In the genomic region with DNA sequence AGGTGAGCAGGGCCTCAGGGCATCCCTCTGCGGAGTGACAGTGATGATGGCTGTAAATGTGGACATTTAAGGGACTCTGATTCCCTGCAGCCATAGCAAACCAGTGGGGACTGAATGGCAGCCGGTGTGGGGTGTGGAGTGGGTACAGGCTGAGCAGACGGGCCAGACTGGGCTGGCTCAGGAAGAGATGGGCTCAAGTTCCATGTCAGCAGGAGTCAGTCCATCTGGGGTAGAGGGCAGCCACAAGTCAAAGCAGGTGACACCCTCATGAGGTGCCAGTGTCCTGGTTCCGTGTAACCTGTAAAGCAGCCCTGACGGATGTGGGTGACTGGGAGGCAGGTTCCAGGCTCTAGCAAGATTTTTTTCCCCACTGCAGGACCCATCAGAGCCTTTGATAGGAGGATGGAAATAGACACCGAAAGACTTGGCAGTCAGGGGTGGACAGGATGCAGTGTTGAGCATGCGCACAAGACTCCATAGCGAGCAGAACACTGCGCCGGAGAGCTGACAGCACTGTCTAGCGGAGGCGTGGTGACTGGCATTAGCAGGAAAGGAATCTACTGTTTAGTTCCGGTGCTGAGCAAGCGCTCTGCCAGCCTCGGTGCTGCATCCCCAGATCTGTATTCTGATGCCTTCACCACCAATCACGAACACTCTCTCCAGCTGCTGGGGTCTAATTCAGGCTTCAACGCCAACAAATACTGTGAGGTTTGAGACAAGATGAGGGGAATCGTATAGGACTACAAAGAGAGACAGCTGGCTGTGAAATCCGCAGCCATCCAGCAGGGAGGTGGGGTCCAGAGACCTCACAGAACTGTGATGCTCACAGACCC, we compare ENCODE assay signal across 8 mouse cellular contexts. TPM values are rescaled to one million over a fixed set of nuclear protein-coding genes. Genes with fewer than 3 reads are reported as not detected.
DNase-seq lines count a peak whose midpoint lies in the region; ATAC-seq and TF ChIP-seq lines count a peak whose summit lies in the region.

No protein-coding gene starts in this region.

- peak; percentile 23 for DNase-seq in ES-CJ7 (ENCODE audit: low read depth, low spot score)
- peak; percentile 91 for DNase-seq in cerebellum, postnatal 14 days
- DNase-seq in frontal cortex, postnatal 36 days (ENCODE audit: low spot score in 2 of 2), result peak; percentile 87 to 93
- DNase-seq in layer of hippocampus, postnatal 10 days (ENCODE audit: low spot score in 2 of 2), result peak; percentile 74 to 83
- peak; percentile 84 for DNase-seq in lung, embryonic 14.5 days
- DNase-seq in testis, postnatal 14 days (ENCODE audit: low spot score), result peak; percentile 50

- no peaks in the 10 kb centered on the region for H3K36me3 ChIP-seq in hindbrain, embryonic 13.5 days
- no peaks in the 10 kb centered on the region for H3K36me3 ChIP-seq in lung, embryonic 14.5 days (ENCODE audit: insufficient read depth)
- H3K36me3 ChIP-seq in neural tube, embryonic 15.5 days, result no peaks in the 10 kb centered on the region

- peak overlapping the region; percentile 68 for H3K9ac ChIP-seq in hindbrain, embryonic 13.5 days
- H3K9ac ChIP-seq in lung, embryonic 14.5 days, result no peak overlapping the region
- H3K9ac ChIP-seq in neural tube, embryonic 15.5 days (replicated peaks), result peak overlapping the region; percentile 41

- peaks cover 4% of the 10 kb centered on the region for H3K9me3 ChIP-seq in hindbrain, embryonic 13.5 days
- no peaks in the 10 kb centered on the region for H3K9me3 ChIP-seq in lung, embryonic 14.5 days (ENCODE audit: low read depth, low read length)
- H3K9me3 ChIP-seq in neural tube, embryonic 15.5 days (replicated peaks), result no peaks in the 10 kb centered on the region; the same call in 1 of the 2 replicates

- peak overlapping the region; percentile 30 for H3K4me3 ChIP-seq in hindbrain, embryonic 13.5 days
- no peak overlapping the region for H3K4me3 ChIP-seq in lung, embryonic 14.5 days (ENCODE audit: low read depth, low read length)
- peak overlapping the region; percentile 25 for H3K4me3 ChIP-seq in neural tube, embryonic 15.5 days (replicated peaks)

- peak overlapping the region; percentile 52 for H3K4me2 ChIP-seq in hindbrain, embryonic 13.5 days
- peak overlapping the region; percentile 50 for H3K4me2 ChIP-seq in lung, embryonic 14.5 days
- peak overlapping the region; percentile 55 for H3K4me2 ChIP-seq in neural tube, embryonic 15.5 days

- 34% methylated on average over 19 of the region's 19 CpGs for WGBS in hindbrain, embryonic 13.5 days
- WGBS in lung, embryonic 14.5 days, result 37% methylated on average over 19 of the region's 19 CpGs
- 26% methylated on average over 19 of the region's 19 CpGs for WGBS in neural tube, embryonic 15.5 days

- H3K27me3 ChIP-seq in hindbrain, embryonic 13.5 days, result no peaks in the 10 kb centered on the region
- H3K27me3 ChIP-seq in lung, embryonic 14.5 days (ENCODE audit: insufficient read depth, low read length), result no peaks in the 10 kb centered on the region
- no peaks in the 10 kb centered on the region for H3K27me3 ChIP-seq in neural tube, embryonic 15.5 days (replicated peaks)

- H3K4me1 ChIP-seq in hindbrain, embryonic 13.5 days (replicated peaks), result peaks cover 24% of the 10 kb centered on the region
- no peaks in the 10 kb centered on the region for H3K4me1 ChIP-seq in lung, embryonic 14.5 days (ENCODE audit: insufficient read depth)
- peaks cover 14% of the 10 kb centered on the region for H3K4me1 ChIP-seq in neural tube, embryonic 15.5 days

- no peak; the same call in 1 of the 2 replicates for TF ChIP-seq CTCF in lung, embryonic 14.5 days (IDR thresholded peaks at IDR 0.05; ENCODE audit: low read depth)

- ATAC-seq in hindbrain, embryonic 13.5 days (ENCODE audit: low FRiP score), result peak; percentile 88
- peak; percentile 82 for ATAC-seq in lung, embryonic 14.5 days (ENCODE audit: insufficient read depth)
- peak; percentile 87 for ATAC-seq in neural tube, embryonic 15.5 days (ENCODE audit: low FRiP score)

- H3K27ac ChIP-seq in hindbrain, embryonic 13.5 days, result peak overlapping the region; percentile 75
- H3K27ac ChIP-seq in lung, embryonic 14.5 days (ENCODE audit: low read depth), result no peak overlapping the region
- peak overlapping the region; percentile 85 for H3K27ac ChIP-seq in neural tube, embryonic 15.5 days (replicated peaks)

RNA-seq across cellular contexts. Expression of a gene that starts 18.3 kb away (rescaled TPM):
- 0.36 and 0.43 TPM in 2 replicates for polyA plus RNA-seq in hindbrain, embryonic 13.5 days (2015; fragmentation: Nextera tagmentation; extraction: Ambion mirVana)
- under 1 TPM; 0.51 to 0.73 TPM for total RNA-seq in layer of hippocampus, postnatal 10 days (2021)
- polyA plus RNA-seq in lung, embryonic 14.5 days (2014; fragmentation: Nextera tagmentation; extraction: Ambion mirVana), result 0.43 and 0.78 TPM in 2 replicates
- 0.77 and 1.3 TPM in 2 replicates for polyA plus RNA-seq in neural tube, embryonic 15.5 days (2015; fragmentation: Nextera tagmentation; extraction: Ambion mirVana)

RNA-seq across cellular contexts. Expression of a gene that starts 32.4 kb away (rescaled TPM):
- 10.3 and 10.7 TPM in 2 replicates for polyA plus RNA-seq in hindbrain, embryonic 13.5 days (2015; fragmentation: Nextera tagmentation; extraction: Ambion mirVana)
- total RNA-seq in layer of hippocampus, postnatal 10 days (2021), result 1 to 10 TPM; 6.3 to 7.0 TPM
- 8.8 and 9.4 TPM in 2 replicates for polyA plus RNA-seq in lung, embryonic 14.5 days (2014; fragmentation: Nextera tagmentation; extraction: Ambion mirVana)
- 12.0 and 12.8 TPM in 2 replicates for polyA plus RNA-seq in neural tube, embryonic 15.5 days (2015; fragmentation: Nextera tagmentation; extraction: Ambion mirVana)

Comparison
In these comparisons a context has a peak if more than half of its experiments do, and no peak if none do; other contexts are left out.
1. DNase-seq: peak in every context shown above with its lines; median percentile 91 in cerebellum, postnatal 14 days; 90 in frontal cortex, postnatal 36 days; 84 in lung, embryonic 14.5 days; 78 in layer of hippocampus, postnatal 10 days; 50 in testis, postnatal 14 days; 23 in ES-CJ7.